Mouse (Mus musculus) neural tube, embryonic 13.5 days (tissue): ENCODE measurements around the gene Twsg1. TPM values are rescaled to one million over a fixed set of nuclear protein-coding genes. Genes with fewer than 3 reads are reported as not detected.

Experiments used
- ATAC-seq: fragments of 200-750 bp; cut with Nextera tagmentation; 2 replicates; pipeline ENCODE4 v1.8.0; 2017; ENCODE audit warnings: low read depth, mild to moderate bottlenecking, moderate TSS enrichment, moderate library complexity
- H3K27ac ChIP-seq: fragments of 300-500 bp; sonication (generic); replicated peaks from 2 replicates; pipeline ENCODE4 v1.5.1; 2015; ENCODE audit warnings: moderate library complexity, mild to moderate bottlenecking, inconsistent platforms
- H3K27me3 ChIP-seq: fragments of 300-500 bp; sonication (generic); 2 replicates; pipeline ENCODE4 v1.6.1; 2015; ENCODE audit warnings: mild to moderate bottlenecking, inconsistent platforms
- H3K36me3 ChIP-seq: fragments of 300-500 bp; sonication (generic); 2 replicates; pipeline ENCODE4 v1.6.1; 2015; ENCODE audit warnings: mild to moderate bottlenecking, inconsistent platforms
- H3K4me1 ChIP-seq: fragments of 300-500 bp; sonication (generic); replicated peaks from 2 replicates; pipeline ENCODE4 v1.6.1; 2015; ENCODE audit warnings: inconsistent platforms
- H3K4me2 ChIP-seq: fragments of 300-500 bp; sonication (generic); 2 replicates; pipeline ENCODE4 v1.6.1; 2015; ENCODE audit warnings: inconsistent platforms, mild to moderate bottlenecking, moderate library complexity
- H3K4me3 ChIP-seq: fragments of 300-500 bp; sonication (generic); 2 replicates; pipeline ENCODE4 v1.5.1; 2015; ENCODE audit warnings: mild to moderate bottlenecking, inconsistent platforms
- H3K9ac ChIP-seq: fragments of 300-500 bp; sonication (generic); 2 replicates; pipeline ENCODE4 v1.6.1; 2015; ENCODE audit warnings: moderate library complexity, mild to moderate bottlenecking, inconsistent platforms
- H3K9me3 ChIP-seq: fragments of 300-500 bp; sonication (generic); 2 replicates; pipeline ENCODE4 v1.6.1; 2016; ENCODE audit warnings: inconsistent platforms
- WGBS: fragments of 180-500 bp; shearing (Covaris S2); methylation state at CpG from one replicate; pipeline ENCODE4 v1.1.7; 2015; 5-methylcytosine and 5-hydroxymethylcytosine counted together
- polyA plus RNA-seq: library from polyadenylated mRNA; unstranded; fragments of >200 nt; fragmentation: Nextera tagmentation; extraction: Ambion mirVana; gene quantifications from 2 replicates; pipeline ENCODE4 v1.2.1, GENCODE M21; 2015

Gene Twsg1
- polyA plus RNA-seq, 1 experiment from 2014 or later = 56.9 TPM

DNA sequence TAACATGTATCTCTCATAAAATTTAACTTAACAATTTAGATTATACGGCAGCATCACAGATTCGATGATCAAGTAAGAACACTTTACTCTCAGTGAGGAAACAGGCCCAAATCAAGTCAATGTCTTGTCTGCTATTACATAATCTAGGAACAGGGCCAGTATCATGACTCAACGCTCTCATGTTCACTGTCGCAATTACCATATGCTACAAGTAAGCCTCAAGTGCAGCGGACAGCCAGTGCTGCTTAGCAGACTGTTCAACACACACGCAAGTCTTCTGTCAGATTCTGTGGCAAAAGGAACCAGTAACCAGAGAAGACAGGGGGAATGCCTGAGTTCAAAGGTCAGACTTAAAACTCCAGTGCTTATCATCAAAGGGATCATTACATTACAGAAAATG is 20.1 kb downstream of the Twsg1 start:
- no peak overlapping the region for H3K9ac ChIP-seq
- peak overlapping the region; percentile 57; the same call in 1 of the 2 replicates for H3K27ac ChIP-seq
- no peak overlapping the region for H3K4me2 ChIP-seq
- H3K4me3 ChIP-seq = no peak overlapping the region
- H3K4me1 ChIP-seq = peaks cover 18% of the 10 kb centered on the region
- peaks cover 67% of the 10 kb centered on the region for H3K36me3 ChIP-seq
- no peaks in the 10 kb centered on the region for H3K9me3 ChIP-seq
- WGBS = 91% methylated on average over 6 of the region's 6 CpGs
- H3K27me3 ChIP-seq = no peaks in the 10 kb centered on the region
- ATAC-seq = no peak; the same call in 1 of the 2 replicates

DNA sequence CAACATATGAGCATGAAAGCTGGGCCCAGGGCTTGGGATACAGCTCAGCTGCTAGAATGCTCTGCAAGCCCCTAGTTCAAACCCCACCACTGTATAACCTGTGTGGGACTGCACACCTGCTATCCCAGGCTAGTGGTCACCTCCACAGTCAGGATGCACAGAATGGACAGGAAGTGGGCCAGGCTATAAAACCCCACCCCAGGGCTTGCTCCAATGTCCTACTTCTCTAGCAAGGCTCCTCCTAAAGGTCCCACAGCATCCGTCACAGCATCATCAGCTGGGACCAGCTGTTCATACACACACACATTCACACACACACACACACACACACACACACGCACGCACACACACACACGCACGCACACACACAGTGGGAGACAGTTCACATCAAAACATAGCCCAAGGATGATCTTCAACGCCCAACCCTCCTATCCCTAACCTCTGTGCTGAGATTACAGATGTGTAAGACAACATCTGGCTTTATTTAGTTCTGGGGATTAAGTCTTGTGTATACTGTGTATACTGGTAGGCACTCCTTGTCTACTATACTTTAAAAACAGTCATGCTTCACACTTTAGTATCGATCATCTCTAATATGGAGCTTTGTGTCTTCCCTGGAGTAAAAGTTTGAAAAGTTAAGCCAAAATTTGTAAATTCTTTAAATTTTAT is 20.7 kb downstream of the Twsg1 start:
- Histone ChIP-seq H3K36me3 (peaks cover 68% of the 10 kb centered on the region), H3K27me3 (no peaks in the 10 kb centered on the region), H3K4me2 (no peak overlapping the region), H3K4me3 (no peak overlapping the region), H3K9ac (no peak overlapping the region), H3K4me1 (peaks cover 18% of the 10 kb centered on the region), H3K27ac (no peak overlapping the region), H3K9me3 (no peaks in the 10 kb centered on the region)
- no peak for ATAC-seq
- WGBS = 89% methylated on average over 7 of the region's 7 CpGs

DNA sequence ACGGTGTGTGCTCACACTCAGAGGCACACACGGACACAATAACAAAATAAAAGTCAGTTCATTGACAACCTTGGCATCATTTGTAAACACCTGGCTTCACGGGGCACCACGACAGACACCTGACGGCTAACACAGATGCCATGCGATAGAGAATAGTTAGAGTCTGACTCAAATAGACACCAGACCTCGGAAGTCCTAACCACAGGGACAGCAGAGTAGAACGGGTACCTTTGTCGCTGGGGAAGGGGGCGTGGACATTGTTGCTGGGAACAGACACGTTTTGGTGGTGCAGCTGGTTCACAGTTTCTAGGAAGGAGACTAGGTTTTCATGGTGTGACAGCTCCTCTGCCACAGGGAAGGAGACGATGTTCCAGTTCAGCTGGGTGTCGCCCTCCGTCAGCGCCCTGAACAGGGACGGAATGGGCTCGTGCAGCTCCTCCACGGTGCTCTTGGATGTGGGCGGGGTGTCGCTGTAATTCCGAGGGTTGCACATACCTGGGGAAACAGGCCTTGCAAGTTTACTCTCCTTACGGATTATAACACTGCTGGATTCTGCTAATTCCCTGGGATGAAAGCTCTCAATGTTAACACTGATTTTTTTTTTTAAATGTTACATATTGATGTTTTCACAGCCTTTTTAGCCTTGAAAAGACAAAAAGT is 21.6 kb downstream of the Twsg1 start:
- WGBS = 89% methylated on average over 22 of the region's 22 CpGs
- no peak overlapping the region for H3K4me3 ChIP-seq
- H3K4me1 ChIP-seq = peaks cover 18% of the 10 kb centered on the region
- no peaks in the 10 kb centered on the region for H3K27me3 ChIP-seq
- peaks cover 71% of the 10 kb centered on the region for H3K36me3 ChIP-seq
- no peaks in the 10 kb centered on the region for H3K9me3 ChIP-seq
- no peak overlapping the region for H3K27ac ChIP-seq
- no peak overlapping the region for H3K4me2 ChIP-seq
- H3K9ac ChIP-seq = no peak overlapping the region
- no peak for ATAC-seq

DNA sequence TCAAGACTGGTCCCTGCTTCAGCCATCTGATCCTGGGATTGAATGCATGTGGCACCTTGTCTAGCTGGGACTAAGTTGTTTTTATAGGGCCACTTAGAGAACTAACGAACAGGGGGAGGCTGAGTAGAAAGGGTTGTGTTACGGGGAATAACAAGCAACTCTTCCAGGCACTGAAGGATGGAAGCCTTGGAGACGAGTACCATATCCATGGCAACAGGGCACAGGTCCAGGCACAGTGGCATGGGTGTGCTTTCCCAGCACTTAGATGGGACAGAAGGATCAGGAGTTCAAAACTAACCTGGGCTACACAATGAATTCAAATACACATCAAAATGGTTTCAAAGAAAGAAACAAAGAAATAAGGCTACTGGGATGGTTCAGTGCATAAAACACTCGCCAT is 23.9 kb downstream of the Twsg1 start:
- ATAC-seq = no peak
- H3K36me3 ChIP-seq = peaks cover 73% of the 10 kb centered on the region

DNA sequence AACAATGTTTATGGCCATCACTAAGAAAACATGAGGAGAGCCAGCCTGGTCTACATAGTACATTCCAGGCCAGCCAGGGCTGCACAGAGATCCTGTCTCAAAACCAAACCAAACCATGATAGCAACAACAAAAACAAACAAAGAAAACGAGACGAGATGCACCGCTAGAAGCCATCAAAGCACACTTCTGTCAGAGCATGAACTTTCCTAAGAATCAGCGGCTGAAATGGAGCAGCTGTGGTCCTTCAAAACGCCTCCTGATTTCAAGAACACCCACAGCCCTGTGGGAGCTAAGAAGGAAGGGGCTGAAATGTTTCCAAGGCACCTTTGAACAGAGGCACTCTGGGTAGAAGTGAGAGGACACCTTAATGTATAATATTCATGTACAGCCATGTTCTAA is 26.8 kb downstream of the Twsg1 start:
- H3K9me3 ChIP-seq = no peaks in the 10 kb centered on the region
- WGBS = 78% methylated on average over 5 of the region's 5 CpGs
- H3K9ac ChIP-seq = no peak overlapping the region
- H3K4me3 ChIP-seq = no peak overlapping the region
- H3K27me3 ChIP-seq = no peaks in the 10 kb centered on the region
- no peak overlapping the region for H3K27ac ChIP-seq
- no peak overlapping the region for H3K4me2 ChIP-seq
- H3K36me3 ChIP-seq = peaks cover 70% of the 10 kb centered on the region
- peaks cover 5% of the 10 kb centered on the region; the same call in 1 of the 2 replicates for H3K4me1 ChIP-seq
- ATAC-seq = no peak

More for the DNA sequence above, 23.9 kb downstream of the Twsg1 start:
- Histone ChIP-seq H3K9ac (no peak overlapping the region), H3K27ac (no peak overlapping the region), H3K4me1 (peaks cover 16% of the 10 kb centered on the region), H3K27me3 (no peaks in the 10 kb centered on the region), H3K9me3 (no peaks in the 10 kb centered on the region), H3K4me2 (no peak overlapping the region), H3K4me3 (no peak overlapping the region)
- 60% methylated on average over 4 of the region's 4 CpGs for WGBS

DNA sequence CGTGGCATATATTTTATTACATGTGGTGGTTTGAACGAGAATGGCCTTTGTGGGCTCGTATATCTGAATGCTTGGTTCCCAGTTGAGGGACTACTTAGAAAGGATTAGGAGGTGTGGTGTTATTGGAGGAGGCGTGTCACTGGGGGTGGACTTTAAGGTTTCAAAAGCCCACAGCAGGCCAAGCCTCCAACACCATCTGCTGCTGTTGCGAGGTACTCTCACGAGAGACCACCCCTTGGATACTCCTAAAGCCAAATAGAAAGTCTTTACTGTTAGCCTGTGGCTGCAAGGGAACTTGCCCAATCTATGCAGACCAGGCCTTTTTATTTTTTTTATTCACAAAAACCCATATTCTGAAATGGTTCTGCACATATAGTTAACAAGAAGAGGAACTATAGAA is 29.1 kb downstream of the Twsg1 start:
- peaks cover 57% of the 10 kb centered on the region for H3K36me3 ChIP-seq
- WGBS = 84% methylated on average over 6 of the region's 6 CpGs
- H3K4me3 ChIP-seq = no peak overlapping the region

DNA sequence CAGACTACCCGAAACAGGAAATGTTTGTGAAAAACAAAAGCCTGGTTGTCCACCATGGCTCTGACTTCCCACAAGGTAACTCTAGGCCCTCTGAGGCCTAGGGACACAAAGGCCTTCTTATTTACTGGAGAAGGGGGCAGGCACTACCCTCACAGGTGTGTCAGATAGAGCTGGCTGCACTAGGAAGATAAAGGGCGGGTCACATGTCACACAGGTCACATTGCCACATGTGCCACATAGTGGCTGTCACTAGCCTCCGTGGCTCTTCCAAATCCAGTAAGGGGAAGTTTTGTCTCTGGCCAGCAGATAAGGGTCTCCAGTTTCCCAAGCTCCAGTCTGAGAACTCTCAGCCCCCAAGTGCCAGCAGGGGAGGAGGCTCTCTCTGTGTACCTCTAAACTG is 31.8 kb downstream of the Twsg1 start:
- H3K27me3 ChIP-seq = no peaks in the 10 kb centered on the region
- H3K9ac ChIP-seq = no peak overlapping the region
- no peak for ATAC-seq
- no peaks in the 10 kb centered on the region for H3K9me3 ChIP-seq
- H3K36me3 ChIP-seq = peaks cover 32% of the 10 kb centered on the region
- no peak overlapping the region for H3K27ac ChIP-seq
- peaks cover 10% of the 10 kb centered on the region; the same call in 1 of the 2 replicates for H3K4me1 ChIP-seq
- WGBS = 81% methylated on average over 3 of the region's 3 CpGs
- H3K4me3 ChIP-seq = no peak overlapping the region
- H3K4me2 ChIP-seq = no peak overlapping the region

More for the DNA sequence above, 29.1 kb downstream of the Twsg1 start:
- no peak overlapping the region for H3K27ac ChIP-seq
- no peak for ATAC-seq
- no peak overlapping the region for H3K9ac ChIP-seq
- no peaks in the 10 kb centered on the region for H3K27me3 ChIP-seq
- H3K9me3 ChIP-seq = no peaks in the 10 kb centered on the region
- H3K4me1 ChIP-seq = peaks cover 1% of the 10 kb centered on the region; the same call in 1 of the 2 replicates
- no peak overlapping the region for H3K4me2 ChIP-seq

DNA sequence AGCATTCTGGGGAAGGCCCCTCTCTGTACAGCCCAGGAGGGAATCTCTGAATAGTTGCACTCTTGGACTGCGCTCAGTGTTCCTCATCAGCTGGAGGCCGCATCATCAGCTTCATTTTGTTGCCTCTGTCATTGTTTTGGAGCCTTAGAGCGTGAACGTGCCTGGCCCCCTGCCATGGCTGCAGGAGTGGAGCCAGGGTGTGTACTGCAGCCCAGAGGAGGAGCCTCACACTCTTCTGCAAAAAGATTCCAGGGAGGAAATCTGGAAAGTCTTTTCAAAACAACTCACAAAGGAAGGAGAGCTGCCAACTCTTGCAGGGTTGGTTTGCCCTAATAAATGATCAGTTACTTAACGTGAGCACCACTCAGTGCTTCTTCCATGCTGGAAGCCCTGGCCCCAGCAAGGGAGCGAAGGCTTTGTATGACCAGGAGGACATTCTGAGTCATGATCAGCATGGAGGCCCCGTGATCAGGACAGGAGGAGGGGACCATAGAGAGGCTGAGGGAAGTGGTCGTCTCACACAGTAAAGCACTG is 34.8 kb downstream of the Twsg1 start:
- peak overlapping the region; percentile 79 for H3K27ac ChIP-seq
- H3K9me3 ChIP-seq = no peaks in the 10 kb centered on the region
- 0 out of 2 replicates have a peak, but pooled peaks cover 7% of the 10 kb centered on the region for H3K36me3 ChIP-seq
- H3K4me3 ChIP-seq = no peak overlapping the region
- peaks cover 13% of the 10 kb centered on the region; the same call in 1 of the 2 replicates for H3K4me1 ChIP-seq
- no peak overlapping the region for H3K9ac ChIP-seq
- peak; percentile 95 for ATAC-seq
- 12% methylated on average over 8 of the region's 8 CpGs for WGBS
- H3K4me2 ChIP-seq = peak overlapping the region; percentile 22
- no peaks in the 10 kb centered on the region for H3K27me3 ChIP-seq

DNA sequence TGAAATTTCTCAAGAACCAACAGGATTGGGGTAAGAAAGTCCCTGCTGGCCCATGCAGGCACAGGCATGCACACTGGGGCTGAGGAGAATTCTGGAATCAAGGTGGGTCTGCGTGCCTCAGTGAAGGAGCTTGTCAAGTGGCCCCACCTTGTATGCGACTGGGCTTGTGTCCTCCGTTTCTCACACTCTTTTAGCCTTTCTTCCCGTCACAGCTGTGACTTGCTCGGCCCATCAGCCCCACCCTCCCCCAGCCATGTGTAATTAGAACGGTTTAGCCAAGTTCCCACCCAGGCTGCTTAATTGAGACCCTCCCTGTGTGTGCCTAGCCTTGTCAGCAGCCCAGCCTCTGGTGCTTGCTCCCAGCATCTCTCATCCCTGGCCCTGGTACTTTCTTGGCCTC is 36.9 kb downstream of the Twsg1 start:
- Histone ChIP-seq H3K9me3 (no peaks in the 10 kb centered on the region), H3K4me3 (no peak overlapping the region), H3K27me3 (no peaks in the 10 kb centered on the region), H3K4me2 (no peak overlapping the region), H3K9ac (no peak overlapping the region), H3K27ac (no peak overlapping the region), H3K36me3 (0 out of 2 replicates have a peak, but pooled peaks cover 4% of the 10 kb centered on the region), H3K4me1 (peaks cover 13% of the 10 kb centered on the region; the same call in 1 of the 2 replicates)
- WGBS = 46% methylated on average over 6 of the region's 6 CpGs
- ATAC-seq = no peak

DNA sequence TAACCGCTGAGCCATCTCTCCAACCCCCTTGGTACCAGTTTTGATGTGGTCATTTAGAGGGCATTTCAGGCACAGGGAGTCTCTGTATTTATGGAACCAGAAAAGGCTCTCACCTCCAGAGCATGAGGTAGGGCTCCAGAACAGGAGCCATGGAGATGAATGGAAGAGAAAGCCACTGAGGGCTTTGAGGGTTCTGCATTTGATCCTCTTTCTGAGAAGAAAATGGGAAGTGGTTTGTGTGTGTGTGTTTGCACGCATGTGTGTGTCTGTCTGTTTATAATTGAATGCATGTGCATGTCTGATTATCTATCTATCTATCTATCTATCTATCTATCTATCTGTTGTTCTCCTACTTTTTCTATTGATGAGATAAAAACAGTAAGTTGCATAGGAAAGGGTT is 38.8 kb downstream of the Twsg1 start:
- no peak for ATAC-seq
- WGBS = 95% methylated on average over 2 of the region's 2 CpGs

DNA sequence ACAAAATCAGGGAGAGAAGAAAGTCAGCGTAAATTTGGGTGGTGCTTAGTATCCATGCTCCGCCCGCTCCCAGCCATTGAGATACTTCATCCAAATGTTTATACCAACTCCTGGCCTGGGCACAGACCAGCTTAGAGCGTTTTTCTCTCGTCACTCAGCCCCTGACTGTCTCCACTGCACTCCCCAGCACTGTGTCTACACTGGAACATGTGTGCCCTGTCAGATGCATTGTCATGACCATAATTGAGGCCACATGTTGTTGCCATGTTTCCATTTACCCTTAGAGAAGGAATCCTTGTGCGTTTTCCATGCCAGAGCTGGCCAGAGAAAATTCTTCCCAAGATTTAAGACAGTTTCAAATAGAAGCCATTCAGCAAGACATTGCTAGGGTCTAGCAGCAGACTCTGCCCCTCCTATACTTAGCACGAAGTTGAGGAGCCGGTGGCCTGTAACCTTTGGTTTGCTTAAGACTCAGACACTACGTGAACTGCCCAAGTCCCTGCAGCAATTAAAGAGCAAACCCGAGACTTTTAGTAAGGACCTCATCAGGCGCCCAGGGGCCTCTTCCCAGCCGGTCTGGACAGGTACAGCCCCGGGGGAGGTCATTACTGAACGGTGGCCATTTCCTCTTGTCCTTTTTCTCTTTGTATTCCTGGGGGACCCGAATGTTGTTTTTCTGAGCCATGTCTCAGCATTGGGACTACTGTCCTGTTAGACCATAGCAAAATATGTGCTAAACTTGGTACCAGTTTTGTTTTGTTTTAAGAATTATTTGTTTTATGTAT is 39.5 kb downstream of the Twsg1 start:
- WGBS = 80% methylated on average over 15 of the region's 15 CpGs

More for the DNA sequence above, 38.8 kb downstream of the Twsg1 start:
- H3K4me3 ChIP-seq = no peak overlapping the region
- no peaks in the 10 kb centered on the region for H3K27me3 ChIP-seq
- H3K9ac ChIP-seq = no peak overlapping the region
- no peak overlapping the region for H3K27ac ChIP-seq
- no peaks in the 10 kb centered on the region for H3K9me3 ChIP-seq
- no peak overlapping the region for H3K4me2 ChIP-seq
- H3K36me3 ChIP-seq = no peaks in the 10 kb centered on the region
- peaks cover 13% of the 10 kb centered on the region; the same call in 1 of the 2 replicates for H3K4me1 ChIP-seq

DNA sequence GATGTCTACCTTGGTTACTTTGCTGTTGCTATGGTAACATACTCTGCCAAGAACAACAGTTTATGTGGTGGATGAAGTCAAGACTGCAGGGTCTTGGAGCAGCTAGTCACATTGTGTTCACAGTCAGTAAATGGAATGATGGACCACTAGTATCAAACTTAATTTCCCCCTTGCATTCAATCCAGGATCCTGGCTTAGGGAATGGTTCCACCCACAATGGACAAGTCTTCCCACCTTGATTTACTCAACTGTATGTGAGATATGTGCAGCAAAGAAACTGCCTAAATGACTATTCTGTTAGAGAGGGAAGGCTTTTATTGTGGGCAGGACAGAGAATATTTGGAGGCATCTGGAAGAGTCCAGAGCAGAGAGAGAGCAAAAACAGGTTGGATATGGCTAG is 42.8 kb downstream of the Twsg1 start:
- H3K9ac ChIP-seq = no peak overlapping the region
- H3K27me3 ChIP-seq = no peaks in the 10 kb centered on the region
- no peak overlapping the region for H3K27ac ChIP-seq
- H3K9me3 ChIP-seq = no peaks in the 10 kb centered on the region
- ATAC-seq = no peak
- no peak overlapping the region for H3K4me3 ChIP-seq
- 0 out of 2 replicates have a peak, but pooled peaks cover 8% of the 10 kb centered on the region for H3K36me3 ChIP-seq
- H3K4me1 ChIP-seq = no peaks in the 10 kb centered on the region
- no peak overlapping the region for H3K4me2 ChIP-seq

More for the DNA sequence above, 39.5 kb downstream of the Twsg1 start:
- no peak for ATAC-seq
- Histone ChIP-seq H3K4me2 (no peak overlapping the region), H3K4me1 (peaks cover 13% of the 10 kb centered on the region; the same call in 1 of the 2 replicates), H3K27me3 (no peaks in the 10 kb centered on the region), H3K36me3 (no peaks in the 10 kb centered on the region), H3K9ac (no peak overlapping the region), H3K9me3 (no peaks in the 10 kb centered on the region), H3K27ac (no peak overlapping the region), H3K4me3 (no peak overlapping the region)
